Mouse (Mus musculus) frontal cortex, postnatal 10 days (tissue): ENCODE results near the gene Adamts15.

ENCODE experiments used
- DNase-seq, 2 experiments: peaks; one replicate each; pipeline ENCODE4 v3.0.0; 2022; ENCODE audit warnings: low spot score in 2 of 2, mixed read lengths in 1 of 2

The Adamts15 gene

GRCm38 (mm10) chr9:30922197-30922894 is at the start of gene Adamts15:
TSS of gene Adamts15 (minus strand) at chr9:30922452.
- peak in 1 of 2 experiments; percentile 40 for DNase-seq

GRCm38 (mm10) chr9:30971967-30972366 is 49.7 kb upstream of the Adamts15 start:
- no peak for DNase-seq

GRCm38 (mm10) chr9:30970001-30970400 is 47.7 kb upstream of the Adamts15 start:
- DNase-seq, result no peak

- no peak for DNase-seq
Observed at GRCm38 (mm10) chr9:30968130-30968529, 45.9 kb upstream of the Adamts15 start.

GRCm38 (mm10) chr9:30966881-30967280 is 44.6 kb upstream of the Adamts15 start:
- no peak for DNase-seq

- DNase-seq, result peak in 1 of 2 experiments; percentile 30
Observed at GRCm38 (mm10) chr9:30964685-30965084, 42.4 kb upstream of the Adamts15 start.

GRCm38 (mm10) chr9:30963780-30964179 is 41.5 kb upstream of the Adamts15 start:
- no peak for DNase-seq

- no peak for DNase-seq
Observed at GRCm38 (mm10) chr9:30955246-30955645, 33.0 kb upstream of the Adamts15 start.

GRCm38 (mm10) chr9:30953287-30953686 is 31.0 kb upstream of the Adamts15 start:
- no peak for DNase-seq

GRCm38 (mm10) chr9:30951461-30951860 is 29.2 kb upstream of the Adamts15 start:
- no peak for DNase-seq

GRCm38 (mm10) chr9:30950592-30950991 is 28.3 kb upstream of the Adamts15 start:
- no peak for DNase-seq

- DNase-seq, result no peak
Observed at GRCm38 (mm10) chr9:30949971-30950370, 27.7 kb upstream of the Adamts15 start.

GRCm38 (mm10) chr9:30949422-30949821 is 27.2 kb upstream of the Adamts15 start:
- DNase-seq, result no peak

GRCm38 (mm10) chr9:30945276-30945675 is 23.0 kb upstream of the Adamts15 start:
- no peak for DNase-seq

- DNase-seq, result no peak
Observed at GRCm38 (mm10) chr9:30944234-30944633, 22.0 kb upstream of the Adamts15 start.

GRCm38 (mm10) chr9:30943341-30943740 is 21.1 kb upstream of the Adamts15 start:
- DNase-seq, result no peak

GRCm38 (mm10) chr9:30942512-30943313 is 20.5 kb upstream of the Adamts15 start, which contains the start of gene Adamts8:
TSS of gene Adamts8 (plus strand) at chr9:30942562.
- peak in 1 of 2 experiments; percentile 48 for DNase-seq

- DNase-seq, result peak; percentile 62 to 85
Observed at GRCm38 (mm10) chr9:30940328-30940727, 18.1 kb upstream of the Adamts15 start.

- peak in 1 of 2 experiments; percentile 56 for DNase-seq
Observed at GRCm38 (mm10) chr9:30936674-30937438, 14.6 kb upstream of the Adamts15 start.

GRCm38 (mm10) chr9:30934827-30935226 is 12.6 kb upstream of the Adamts15 start:
- DNase-seq, result no peak

- no peak for DNase-seq
Observed at GRCm38 (mm10) chr9:30932346-30932745, 10.1 kb upstream of the Adamts15 start.

GRCm38 (mm10) chr9:30928759-30929158 is 6.5 kb upstream of the Adamts15 start:
- DNase-seq, result no peak
